Mouse (Mus musculus) spleen, embryonic (tissue): ENCODE data around the gene Fscn1.

ENCODE experiments used
- CTCF ChIA-PET: fragments of 350-600 bp; sonication (Branson Sonifier 250); formaldehyde crosslinking; loops from one replicate; lab custom pipeline; 2022; lab: Charles Lee

The Fscn1 gene

GRCm38 (mm10) chr5:142964650-142965049 is 4.5 kb downstream of the Fscn1 start:
- CTCF ChIA-PET, result no interaction called here

- CTCF ChIA-PET, result interaction anchor here (0.5 kb wide), 1 partner anchor 58 kb away, joined by 8 read pairs; no protein-coding TSS in a partner anchor
Measured at GRCm38 (mm10) chr5:142968411-142968810, 8.3 kb downstream of the Fscn1 start.

- CTCF ChIA-PET, result no interaction called here
Measured at GRCm38 (mm10) chr5:142973971-142974370, 13.8 kb downstream of the Fscn1 start.

GRCm38 (mm10) chr5:142974598-142975121 is 14.5 kb downstream of the Fscn1 start:
- CTCF ChIA-PET, result no interaction called here

- CTCF ChIA-PET, result no interaction called here
Measured at GRCm38 (mm10) chr5:142976516-142976915, 16.4 kb downstream of the Fscn1 start.

- CTCF ChIA-PET, result no interaction called here
Measured at GRCm38 (mm10) chr5:142982046-142982801, 22.1 kb downstream of the Fscn1 start.

- CTCF ChIA-PET, result interaction anchor here (0.7 kb wide), 1 partner anchor 28 kb away, joined by 3 read pairs; no protein-coding TSS in a partner anchor
Measured at GRCm38 (mm10) chr5:142983174-142983573, 23.0 kb downstream of the Fscn1 start.

GRCm38 (mm10) chr5:142984271-142984670 is 24.1 kb downstream of the Fscn1 start:
- CTCF ChIA-PET, result no interaction called here

GRCm38 (mm10) chr5:142988520-142988919 is 28.4 kb downstream of the Fscn1 start:
- CTCF ChIA-PET, result interaction anchor here (0.9 kb wide), 1 partner anchor 11 kb away, joined by 3 read pairs; no protein-coding TSS in a partner anchor

GRCm38 (mm10) chr5:142989167-142989566 is 29.0 kb downstream of the Fscn1 start:
- CTCF ChIA-PET, result no interaction called here

- CTCF ChIA-PET, result no interaction called here
Measured at GRCm38 (mm10) chr5:142994746-142995145, 34.6 kb downstream of the Fscn1 start.

- CTCF ChIA-PET, result no interaction called here
Measured at GRCm38 (mm10) chr5:142997526-142997925, 37.4 kb downstream of the Fscn1 start.

GRCm38 (mm10) chr5:142998171-142998570 is 38.0 kb downstream of the Fscn1 start:
- CTCF ChIA-PET, result no interaction called here

- CTCF ChIA-PET, result interaction anchor here (0.6 to 1.1 kb wide), 2 partner anchors 12 to 25 kb away, joined by 3 read pairs; no protein-coding TSS in a partner anchor
Measured at GRCm38 (mm10) chr5:143000091-143000490, 39.9 kb downstream of the Fscn1 start.

- CTCF ChIA-PET, result interaction anchor here (1.1 kb wide), 1 partner anchor 12 kb away, joined by 3 read pairs; no protein-coding TSS in a partner anchor
Measured at GRCm38 (mm10) chr5:143000654-143001500, 40.7 kb downstream of the Fscn1 start.

GRCm38 (mm10) chr5:143009383-143009782 is 49.2 kb downstream of the Fscn1 start:
- CTCF ChIA-PET, result no interaction called here

GRCm38 (mm10) chr5:143017401-143017800 is 57.3 kb downstream of the Fscn1 start:
- CTCF ChIA-PET, result interaction anchor here (0.6 kb wide), 1 partner anchor 13 kb away, joined by 3 read pairs; no protein-coding TSS in a partner anchor
